Mouse (Mus musculus) embryonic fibroblast, embryonic 13.5 days (primary cell): ENCODE data around the gene Efcab3.

Source experiments
- CTCF ChIP-seq: IDR thresholded peaks from 2 replicates; pipeline ENCODE4 v1.5.1; 2011; ENCODE audit warnings: mild to moderate bottlenecking, control low read depth, low read length, moderate library complexity, borderline replicate concordance; ENCODE audit not compliant: insufficient read depth
- POLR2A ChIP-seq: IDR thresholded peaks from 2 replicates; pipeline ENCODE4 v1.6.1; 2011; ENCODE audit warnings: low read depth, mild to moderate bottlenecking, control low read depth, low read length, moderate library complexity

DNA sequence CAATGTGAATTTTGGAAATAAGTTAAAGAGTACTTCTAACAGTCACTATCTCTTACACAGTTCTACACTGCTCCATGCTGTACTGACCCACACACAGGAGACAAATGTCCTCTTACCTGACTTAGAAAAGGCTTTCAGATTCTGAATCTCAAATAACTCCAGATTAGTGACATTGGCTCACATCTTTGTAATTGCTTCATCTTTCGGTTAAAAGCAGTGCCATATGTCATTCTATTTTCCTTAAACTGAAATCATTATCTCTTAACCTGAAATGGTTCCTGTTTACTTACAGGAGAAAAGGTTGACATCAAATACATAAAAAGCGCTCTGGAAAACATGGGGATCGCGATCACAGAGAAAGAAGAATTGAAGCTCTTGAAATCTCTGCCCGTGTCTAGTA is at the start of gene Efcab3:
- no peak for TF ChIP-seq CTCF
- TF ChIP-seq POLR2A, result no peak
